12 mouse cellular contexts compared by ENCODE assay signal in the genomic region with DNA sequence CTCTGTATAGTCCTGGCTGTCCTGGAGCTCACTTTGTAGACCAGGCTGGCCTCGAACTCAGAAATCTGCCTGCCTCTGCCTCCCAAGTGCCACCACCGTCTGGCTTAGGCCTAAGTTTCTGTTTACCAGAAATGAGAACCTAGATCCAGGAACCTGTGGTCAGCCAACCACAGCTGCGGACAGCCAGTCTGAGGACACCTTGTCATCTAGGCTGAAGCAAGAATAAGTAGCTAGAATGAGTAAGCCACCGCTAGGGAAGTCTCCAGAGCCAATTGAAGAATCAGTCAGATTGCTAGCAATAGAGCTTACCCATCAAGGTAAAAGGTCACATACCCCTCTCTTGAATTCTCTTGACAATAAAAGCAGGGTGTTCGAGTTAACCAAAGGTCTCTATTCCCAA.
"Had no signal": no experiment of that assay in that cellular context is flagged by ENCODE, and none has a peak within 500 bp of the region (broad histone marks: within the 10 kb centered on the region; RNA-seq: fewer than 3 reads in every experiment).

No protein-coding gene starts in this region.

- DNase-seq: kidney, adult 8-10 months; kidney, postnatal 25 days; liver, embryonic 13.5 days; lung, postnatal 14 days; right cerebral cortex, postnatal 14 days; thymus, adult 2 months; thymus, postnatal 36 days had no signal

- H3K4me3 ChIP-seq: limb, embryonic 15.5 days; liver, embryonic 13.5 days; midbrain, embryonic 13.5 days; neural tube, embryonic 13.5 days; stomach, embryonic 15.5 days had no signal

- H3K9me3 ChIP-seq: limb, embryonic 15.5 days; liver, embryonic 13.5 days; midbrain, embryonic 13.5 days; neural tube, embryonic 13.5 days; stomach, embryonic 15.5 days had no signal

- ATAC-seq: intestine, postnatal 0 days; midbrain, embryonic 13.5 days had no signal

- H3K4me2 ChIP-seq: limb, embryonic 15.5 days; liver, embryonic 13.5 days; midbrain, embryonic 13.5 days; neural tube, embryonic 13.5 days; stomach, embryonic 15.5 days had no signal

- H3K4me1 ChIP-seq: limb, embryonic 15.5 days; liver, embryonic 13.5 days; stomach, embryonic 15.5 days had no signal

- H3K27ac ChIP-seq: limb, embryonic 15.5 days; liver, embryonic 13.5 days; midbrain, embryonic 13.5 days; neural tube, embryonic 13.5 days; stomach, embryonic 15.5 days had no signal

- H3K9ac ChIP-seq: limb, embryonic 15.5 days; liver, embryonic 13.5 days; midbrain, embryonic 13.5 days; neural tube, embryonic 13.5 days; stomach, embryonic 15.5 days had no signal

- H3K27me3 ChIP-seq: limb, embryonic 15.5 days; liver, embryonic 13.5 days; midbrain, embryonic 13.5 days; neural tube, embryonic 13.5 days; stomach, embryonic 15.5 days had no signal

- H3K36me3 ChIP-seq: limb, embryonic 15.5 days; liver, embryonic 13.5 days; midbrain, embryonic 13.5 days; neural tube, embryonic 13.5 days; stomach, embryonic 15.5 days had no signal
